Mouse (Mus musculus) CH12.LX (cell line): ENCODE measurements at regions not wholly inside any gene's neighbourhood (a gene's known extent, or its start where the extent isn't known, plus 50 kb on each side); places are given as distances from the start of the nearest gene placed in this dataset.
A peak's percentile ranks its signal among the peaks of the same experiment; 100 is the strongest.

ENCODE experiments used
- DNase-seq: peaks from one replicate; pipeline ENCODE4 v3.0.0-alpha.2; 2013; ENCODE audit errors: extremely low read depth
- H3K27ac ChIP-seq: 2 replicates; pipeline ENCODE4 v1.5.1; 2012; ENCODE audit warnings: low read depth, mild to moderate bottlenecking, control low read depth, moderate library complexity; ENCODE audit not compliant: insufficient read depth
- H3K27me3 ChIP-seq: replicated peaks from 2 replicates; pipeline ENCODE3; 2012; ENCODE audit warnings: inconsistent platforms
- H3K36me3 ChIP-seq, 2 experiments: replicated peaks in 1 of 2; 2 replicates each; pipeline versions ENCODE3 to v1.6.1; 2012; ENCODE audit warnings: inconsistent platforms in 1 of 2, low read length in 1 of 2, mild to moderate bottlenecking in 1 of 2, mixed read lengths in 1 of 2, moderate library complexity in 1 of 2; ENCODE audit not compliant: control insufficient read depth in 1 of 2, insufficient read depth in 1 of 2
- H3K4me1 ChIP-seq, 2 experiments: 2 replicates each; pipeline ENCODE4 v1.6.1; 2012; ENCODE audit warnings: inconsistent platforms in 1 of 2, moderate library complexity in 1 of 2; ENCODE audit not compliant: insufficient read depth in 2 of 2, control insufficient read depth in 1 of 2
- H3K4me2 ChIP-seq: 2 replicates; pipeline ENCODE4 v1.6.1; 2012; ENCODE audit warnings: low read depth, mild to moderate bottlenecking, control low read depth; ENCODE audit not compliant: poor library complexity, insufficient read depth, severe bottlenecking
- H3K4me3 ChIP-seq, 3 experiments: fragments of 150-350 bp in 1 of 3; sonication (generic) in 1 of 3; replicated peaks in 1 of 3; 2 replicates each; pipeline versions ENCODE3 to v1.5.1; 2011 to 2012; ENCODE audit warnings: low read depth in 2 of 3, low read length in 2 of 3, mild to moderate bottlenecking in 2 of 3, moderate library complexity in 2 of 3, control low read depth in 1 of 3, improper control_type of control experiment in 1 of 3, inconsistent platforms in 1 of 3, mixed read lengths in 1 of 3; ENCODE audit not compliant: poor library complexity in 1 of 3
- H3K79me2 ChIP-seq: replicated peaks from 2 replicates; pipeline ENCODE4 v1.6.1; 2012; ENCODE audit warnings: mild to moderate bottlenecking, moderate library complexity; ENCODE audit not compliant: control insufficient read depth, poor library complexity, insufficient read depth, severe bottlenecking; ENCODE audit errors: extremely low read depth
- H3K9ac ChIP-seq: 2 replicates; pipeline ENCODE4 v1.6.1; 2012; ENCODE audit warnings: low read depth, mild to moderate bottlenecking, control low read depth, moderate library complexity; ENCODE audit not compliant: insufficient read depth
- H3K9me3 ChIP-seq: replicated peaks from 2 replicates; pipeline ENCODE3; 2012; ENCODE audit warnings: low read length, inconsistent platforms, mixed read lengths
- CHD1 ChIP-seq: IDR thresholded peaks from 2 replicates; pipeline ENCODE4 v1.6.1; 2012; ENCODE audit warnings: low read depth, low read length, improper control_type of control experiment, inconsistent platforms
- CHD2 ChIP-seq: IDR thresholded peaks from 2 replicates; pipeline ENCODE4 v1.6.1; 2011; ENCODE audit warnings: low read length, improper control_type of control experiment
- CTCF ChIP-seq, 2 experiments: IDR thresholded peaks in 1 of 2; conservative IDR thresholded peaks in 1 of 2; 2 replicates each; pipeline ENCODE4 v1.5.1; 2011 to 2012; ENCODE audit warnings: low read depth in 2 of 2, low read length in 2 of 2, improper control_type of control experiment in 1 of 2, inconsistent platforms in 1 of 2, mild to moderate bottlenecking in 1 of 2, moderate library complexity in 1 of 2
- ELF1 ChIP-seq: IDR thresholded peaks from 2 replicates; pipeline ENCODE4 v1.6.1; 2014; ENCODE audit warnings: low read depth, mild to moderate bottlenecking, inconsistent platforms, low read length, improper control_type of control experiment
- EP300 ChIP-seq: IDR thresholded peaks from 2 replicates; pipeline ENCODE4 v1.6.1; 2011; ENCODE audit warnings: low read length, improper control_type of control experiment
- ETS1 ChIP-seq: conservative IDR thresholded peaks from 2 replicates; pipeline ENCODE4 v1.6.1; 2012; ENCODE audit warnings: low read depth, mild to moderate bottlenecking, inconsistent platforms, low read length, improper control_type of control experiment, moderate library complexity
- IRF4 ChIP-seq: IDR thresholded peaks from 2 replicates; pipeline ENCODE4 v1.6.1; 2014; ENCODE audit warnings: low read depth, mild to moderate bottlenecking, inconsistent platforms, low read length, improper control_type of control experiment
- JUN ChIP-seq: IDR thresholded peaks from 2 replicates; pipeline ENCODE4 v1.6.1; 2011; ENCODE audit warnings: low read depth, mild to moderate bottlenecking, low read length, improper control_type of control experiment, moderate library complexity; ENCODE audit not compliant: insufficient read depth
- JUND ChIP-seq: conservative IDR thresholded peaks from 2 replicates; pipeline ENCODE4 v1.6.1; 2011; ENCODE audit warnings: low read depth, low read length, improper control_type of control experiment
- KAT2A ChIP-seq: IDR thresholded peaks from 2 replicates; pipeline ENCODE4 v1.6.1; 2012; ENCODE audit warnings: low read length, improper control_type of control experiment, inconsistent platforms; ENCODE audit not compliant: insufficient replicate concordance
- MAFK ChIP-seq: IDR thresholded peaks from 2 replicates; pipeline ENCODE4 v1.6.1; 2011; ENCODE audit warnings: low read length, improper control_type of control experiment; ENCODE audit not compliant: insufficient replicate concordance
- MAZ ChIP-seq: IDR thresholded peaks from 2 replicates; pipeline ENCODE4 v1.6.1; 2012; ENCODE audit warnings: low read depth, mild to moderate bottlenecking, inconsistent platforms, low read length, improper control_type of control experiment, moderate library complexity
- MYC ChIP-seq: IDR thresholded peaks from 2 replicates; pipeline ENCODE4 v1.6.1; 2011; ENCODE audit warnings: low read depth, mild to moderate bottlenecking, improper control_type of control experiment, low read length
- NRF1 ChIP-seq: IDR thresholded peaks from 2 replicates; pipeline ENCODE4 v1.6.1; 2014; ENCODE audit warnings: low read depth, mild to moderate bottlenecking, inconsistent platforms, low read length, improper control_type of control experiment, moderate library complexity
- PAX5 ChIP-seq: IDR thresholded peaks from 2 replicates; pipeline ENCODE4 v1.6.1; 2012; ENCODE audit warnings: low read length, inconsistent platforms, mixed read lengths
- POLR2A ChIP-seq: IDR thresholded peaks from 2 replicates; pipeline ENCODE4 v1.6.1; 2011; ENCODE audit warnings: low read depth, mild to moderate bottlenecking, improper control_type of control experiment, low read length
- POLR2AphosphoS2 ChIP-seq: IDR thresholded peaks from 2 replicates; pipeline ENCODE4 v1.6.1; 2011; ENCODE audit warnings: low read depth, low read length, improper control_type of control experiment
- RCOR1 ChIP-seq: conservative IDR thresholded peaks from 2 replicates; pipeline ENCODE4 v1.6.1; 2012; ENCODE audit warnings: low read depth, mild to moderate bottlenecking, inconsistent platforms, low read length, improper control_type of control experiment
- SIN3A ChIP-seq: IDR thresholded peaks from 2 replicates; pipeline ENCODE4 v1.6.1; 2012; ENCODE audit warnings: low read length, improper control_type of control experiment, inconsistent platforms
- TBP ChIP-seq: conservative IDR thresholded peaks from 2 replicates; pipeline ENCODE4 v1.6.1; 2011; ENCODE audit warnings: low read depth, low read length, improper control_type of control experiment
- UBTF ChIP-seq: IDR thresholded peaks from 2 replicates; pipeline ENCODE4 v1.6.1; 2012; ENCODE audit warnings: low read depth, mild to moderate bottlenecking, inconsistent platforms, low read length, improper control_type of control experiment, moderate library complexity
- USF1 ChIP-seq: IDR thresholded peaks from 2 replicates; pipeline ENCODE4 v1.6.1; 2014; ENCODE audit warnings: low read depth, mild to moderate bottlenecking, inconsistent platforms, low read length, improper control_type of control experiment
- ZKSCAN1 ChIP-seq: IDR thresholded peaks from 2 replicates; pipeline ENCODE4 v1.6.1; 2012; ENCODE audit warnings: low read depth, inconsistent platforms, low read length, improper control_type of control experiment, borderline replicate concordance
- ZMIZ1 ChIP-seq: IDR thresholded peaks from 2 replicates; pipeline ENCODE4 v1.6.1; 2012; ENCODE audit warnings: low read depth, mild to moderate bottlenecking, inconsistent platforms, low read length, improper control_type of control experiment
- ZNF384 ChIP-seq: IDR thresholded peaks from 2 replicates; pipeline ENCODE4 v1.6.1; 2012; ENCODE audit warnings: low read depth, low read length, improper control_type of control experiment, inconsistent platforms
- dilution Hi-C: fragments of 300-500 bp; cut with MboI; formaldehyde crosslinking; loops from 2 replicates; pipeline ENCODE4 v1.14.3; 2020; ENCODE audit warnings: low sequenced_read_pairs; ENCODE audit not compliant: extremely low pct_unique_long_range_greater_than_20kb, extremely low pct_ligation_motif_present
- in situ Hi-C: fragments of 300-500 bp; cut with MboI; formaldehyde crosslinking; loops from 3 replicates; pipeline ENCODE4 v1.14.3; 2019; ENCODE audit warnings: low sequenced_read_pairs, low pct_ligation_motif_present, low pct_unique_long_range_greater_than_20kb, mixed read lengths

DNA sequence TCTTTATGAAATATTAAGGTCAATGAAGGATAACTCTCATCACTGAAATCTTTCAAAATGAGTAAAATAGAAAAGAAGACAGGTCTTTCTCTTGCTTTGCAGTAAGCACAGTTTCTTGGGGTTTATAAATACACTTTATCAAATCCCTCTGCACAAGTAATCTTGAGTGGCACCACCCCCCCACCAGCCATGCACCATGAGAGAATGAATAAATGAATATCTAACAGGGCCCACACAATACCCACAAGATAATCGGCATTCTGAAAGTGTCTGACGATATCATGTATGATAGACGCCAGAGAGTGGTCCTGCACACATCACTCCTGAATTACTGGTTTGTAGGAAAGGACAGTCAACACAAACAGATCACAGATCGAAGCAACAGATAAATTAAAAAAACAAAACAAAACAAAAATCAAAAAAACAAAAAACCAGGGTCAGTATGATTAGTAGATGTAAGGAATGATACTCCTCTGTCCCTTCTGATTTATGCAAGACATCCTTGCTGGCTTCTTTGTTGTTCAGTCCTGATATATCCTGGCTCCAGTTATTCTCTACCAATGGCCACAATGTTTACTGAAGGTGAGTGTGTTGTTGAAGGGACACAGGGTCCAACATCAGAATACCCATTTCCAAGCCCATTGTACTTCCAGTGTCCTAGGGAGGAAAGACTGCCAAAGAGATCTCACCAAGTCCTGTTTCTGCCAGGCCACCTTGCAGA is 92.0 kb upstream of the Cited2 start:
- dilution Hi-C loops: no loop called here
- no peak for TF ChIP-seq PAX5
- TF ChIP-seq POLR2AphosphoS2: no peak
- no peak for TF ChIP-seq UBTF
- no peak for TF ChIP-seq MAFK
- TF ChIP-seq TBP: no peak
- no peak for TF ChIP-seq ZNF384
- no peak for TF ChIP-seq EP300
- no peak for TF ChIP-seq ETS1
- TF ChIP-seq KAT2A: no peak
- TF ChIP-seq JUND: no peak
- no peak for TF ChIP-seq CHD2
- no peak for TF ChIP-seq CHD1
- no peak for TF ChIP-seq POLR2A
- no peak for TF ChIP-seq CTCF (conservative IDR thresholded peaks at IDR 0.05 in 1 of 2, IDR thresholded peaks at IDR 0.05 in 1 of 2; ENCODE audit: low read depth in 2 of 2, low read length in 2 of 2)
- TF ChIP-seq RCOR1: no peak
- TF ChIP-seq ZMIZ1: no peak
- no peak for TF ChIP-seq MAZ
- TF ChIP-seq USF1: no peak
- Histone ChIP-seq H3K9me3 (no peaks in the 10 kb centered on the region), H3K4me1 (peaks cover 0 to 23% of the 10 kb centered on the region in 2 experiments; a peak in 2 of 4 replicates), H3K27me3 (no peaks in the 10 kb centered on the region), H3K4me2 (no peak overlapping the region), H3K36me3 (no peaks in the 10 kb centered on the region), H3K79me2 (no peaks in the 10 kb centered on the region), H3K9ac (no peak overlapping the region), H3K4me3 (no peak overlapping the region), H3K27ac (no peak overlapping the region)
- in situ Hi-C loops: no loop called here
- DNase-seq: no peak

DNA sequence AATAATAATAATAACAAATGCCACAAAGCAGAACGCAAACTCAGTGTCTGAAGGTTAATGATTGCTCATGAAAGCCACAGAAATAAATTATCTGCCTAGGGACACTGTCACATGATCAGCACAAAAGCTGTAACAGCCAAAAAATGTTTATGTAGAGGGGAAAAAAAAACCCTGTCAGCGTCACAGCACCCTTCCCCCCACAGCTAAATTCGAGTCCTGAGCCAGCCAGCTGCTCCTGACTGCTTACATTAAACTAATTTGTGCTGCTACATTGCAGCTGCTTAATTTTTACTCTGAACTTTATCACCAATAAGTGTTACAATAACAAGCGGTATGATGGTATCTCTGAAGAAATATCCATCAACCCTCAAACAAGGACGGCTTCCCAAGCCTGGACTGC is 91.2 kb upstream of the Cited2 start:
- in situ Hi-C loops (no loop called here), dilution Hi-C loops (no loop called here)
- H3K79me2 ChIP-seq: no peaks in the 10 kb centered on the region

More for the DNA sequence above, 91.2 kb upstream of the Cited2 start:
- no peak overlapping the region for H3K27ac ChIP-seq
- no peak overlapping the region for H3K9ac ChIP-seq
- TF ChIP-seq MAZ (no peak), JUN (no peak), ZKSCAN1 (no peak), RCOR1 (no peak), JUND (no peak), IRF4 (no peak), TBP (no peak), EP300 (no peak), NRF1 (no peak), MYC (no peak), PAX5 (no peak), ELF1 (no peak), SIN3A (no peak), USF1 (no peak)
- 0 out of 2 replicates have a peak overlapping the region, but pooled peaks have one; percentile 27 for H3K4me2 ChIP-seq
- H3K36me3 ChIP-seq: no peaks in the 10 kb centered on the region
- H3K27me3 ChIP-seq: no peaks in the 10 kb centered on the region
- H3K9me3 ChIP-seq: no peaks in the 10 kb centered on the region
- DNase-seq: no peak
- H3K4me1 ChIP-seq: peaks cover 0 to 23% of the 10 kb centered on the region in 2 experiments; a peak in 2 of 4 replicates
- no peak overlapping the region for H3K4me3 ChIP-seq
